Mouse (Mus musculus) heart, postnatal 0 days (tissue): Measurements from ENCODE around the gene Kif1b. TPM values are rescaled to one million over a fixed set of nuclear protein-coding genes. Genes with fewer than 3 reads are reported as not detected.

Experiments
- ATAC-seq: fragments of 200-750 bp; cut with Nextera tagmentation; 2 replicates; pipeline ENCODE4 v1.8.0; 2017; ENCODE audit warnings: low read depth, moderate number of reproducible peaks, moderate library complexity; ENCODE audit not compliant: insufficient read depth
- DNase-seq: peaks from one replicate; pipeline ENCODE4 v3.0.0-alpha.2; 2016; ENCODE audit warnings: low spot score
- H3K27ac ChIP-seq: fragments of 300-500 bp; sonication (generic); 2 replicates; pipeline ENCODE4 v1.5.1; 2014; ENCODE audit warnings: low read depth, mild to moderate bottlenecking
- H3K27me3 ChIP-seq: fragments of 300-500 bp; sonication (generic); 2 replicates; pipeline ENCODE4 v1.6.1; 2014; ENCODE audit warnings: low read length, mixed read lengths; ENCODE audit not compliant: control insufficient read depth, insufficient read depth
- H3K36me3 ChIP-seq: fragments of 300-500 bp; sonication (generic); replicated peaks from 2 replicates; pipeline ENCODE4 v1.6.1; 2014; ENCODE audit warnings: low read length, mixed read lengths; ENCODE audit not compliant: control insufficient read depth, insufficient read depth
- H3K4me1 ChIP-seq: fragments of 300-500 bp; sonication (generic); 2 replicates; pipeline ENCODE4 v1.6.1; 2014; ENCODE audit warnings: antibody characterized with exemption; ENCODE audit not compliant: control insufficient read depth, insufficient read depth
- H3K4me2 ChIP-seq: fragments of 300-500 bp; sonication (generic); 2 replicates; pipeline ENCODE4 v1.6.1; 2014; ENCODE audit warnings: low read depth, mild to moderate bottlenecking, low read length, moderate library complexity
- H3K4me3 ChIP-seq: fragments of 300-500 bp; sonication (generic); 2 replicates; pipeline ENCODE4 v1.5.1; 2014; ENCODE audit warnings: low read depth, low read length
- H3K9ac ChIP-seq: fragments of 300-500 bp; sonication (generic); replicated peaks from 2 replicates; pipeline ENCODE4 v1.6.1; 2014; ENCODE audit warnings: low read depth, low read length, mixed read lengths
- H3K9me3 ChIP-seq: fragments of 300-500 bp; sonication (generic); replicated peaks from 2 replicates; pipeline ENCODE4 v1.6.1; 2016; ENCODE audit warnings: low read length; ENCODE audit not compliant: control insufficient read depth
- CTCF ChIP-seq: IDR thresholded peaks from 2 replicates; pipeline ENCODE4 v1.5.1; 2016; ENCODE audit warnings: antibody characterized with exemption, control low read depth, low read depth
- EP300 ChIP-seq: IDR thresholded peaks from 2 replicates; pipeline ENCODE4 v1.6.1; 2016; ENCODE audit warnings: antibody characterized with exemption, low read depth
- WGBS: fragments of 180-500 bp; shearing (Covaris S2); extraction: QIAGEN DNeasy Blood & Tissue Kit; methylation state at CpG from one replicate; pipeline ENCODE4 v1.1.7; 2014; 5-methylcytosine and 5-hydroxymethylcytosine counted together
- polyA plus RNA-seq: library from polyadenylated mRNA; unstranded; fragments of >200 nt; fragmentation: Nextera tagmentation; extraction: Ambion mirVana; gene quantifications from 2 replicates; pipeline ENCODE4 v1.2.1, GENCODE M21; 2015
- total RNA-seq: library from RNA; depleted of rRNA; stranded (reverse); fragments of >200 nt; gene quantifications from 2 replicates; pipeline ENCODE4 v1.2.3, GENCODE M21; 2014; ENCODE audit warnings: low replicate concordance

Gene Kif1b
- total and polyA plus RNA-seq, 2 experiments from 2014 or later, result 45.0 to 63.3 TPM

- Histone ChIP-seq H3K4me1 (no peaks in the 10 kb centered on the region), H3K27me3 (no peaks in the 10 kb centered on the region), H3K9me3 (peaks cover 5% of the 10 kb centered on the region; the same call in 1 of the 2 replicates), H3K27ac (no peak overlapping the region), H3K4me2 (no peak overlapping the region), H3K9ac (no peak overlapping the region), H3K4me3 (no peak overlapping the region), H3K36me3 (peaks cover 46% of the 10 kb centered on the region)
- ATAC-seq (no peak), DNase-seq (no peak)
- WGBS, result 91% methylated on average over 3 of the region's 3 CpGs
- no peak for TF ChIP-seq CTCF
- no peak for TF ChIP-seq EP300
Measured at GRCm38 (mm10) chr4:149228256-149228655, 79.2 kb downstream of the Kif1b start.

GRCm38 (mm10) chr4:149226311-149226710 lies 81.2 kb downstream of the Kif1b start:
- no peak for ATAC-seq
- H3K36me3 ChIP-seq, result peaks cover 65% of the 10 kb centered on the region

GRCm38 (mm10) chr4:149223453-149223852 lies 84.0 kb downstream of the Kif1b start:
- no peak for TF ChIP-seq CTCF
- no peak for TF ChIP-seq EP300
- H3K36me3 ChIP-seq, result peaks cover 73% of the 10 kb centered on the region
- H3K27me3 ChIP-seq, result no peaks in the 10 kb centered on the region
- no peak overlapping the region for H3K9ac ChIP-seq
- no peak overlapping the region for H3K27ac ChIP-seq
- no peak overlapping the region for H3K4me2 ChIP-seq
- no peak for ATAC-seq
- DNase-seq, result no peak
- WGBS, result 92% methylated on average over 3 of the region's 3 CpGs
- H3K9me3 ChIP-seq, result peaks cover 5% of the 10 kb centered on the region; the same call in 1 of the 2 replicates
- H3K4me1 ChIP-seq, result no peaks in the 10 kb centered on the region
- H3K4me3 ChIP-seq, result no peak overlapping the region

More at GRCm38 (mm10) chr4:149226311-149226710, 81.2 kb downstream of the Kif1b start:
- no peak overlapping the region for H3K9ac ChIP-seq
- no peak overlapping the region for H3K27ac ChIP-seq
- no peak overlapping the region for H3K4me2 ChIP-seq
- H3K27me3 ChIP-seq, result no peaks in the 10 kb centered on the region
- no peaks in the 10 kb centered on the region for H3K4me1 ChIP-seq
- WGBS, result 68% methylated on average over 3 of the region's 3 CpGs
- no peak overlapping the region for H3K4me3 ChIP-seq
- TF ChIP-seq EP300 (no peak), CTCF (no peak)
- DNase-seq, result peak; percentile 1
- H3K9me3 ChIP-seq, result peaks cover 5% of the 10 kb centered on the region; the same call in 1 of the 2 replicates

GRCm38 (mm10) chr4:149220481-149220880 lies 87.0 kb downstream of the Kif1b start:
- Histone ChIP-seq H3K36me3 (peaks cover 83% of the 10 kb centered on the region), H3K27ac (no peak overlapping the region), H3K4me2 (no peak overlapping the region), H3K4me1 (no peaks in the 10 kb centered on the region), H3K9me3 (peaks cover 5% of the 10 kb centered on the region; the same call in 1 of the 2 replicates), H3K4me3 (no peak overlapping the region), H3K9ac (no peak overlapping the region), H3K27me3 (no peaks in the 10 kb centered on the region)
- 87% methylated on average over 17 of the region's 17 CpGs for WGBS
- no peak for ATAC-seq
- DNase-seq, result no peak
- TF ChIP-seq CTCF (no peak), EP300 (no peak)

GRCm38 (mm10) chr4:149220042-149220473 lies 87.4 kb downstream of the Kif1b start:
- 44% methylated on average over 5 of the region's 5 CpGs for WGBS
- Histone ChIP-seq H3K4me2 (no peak overlapping the region), H3K36me3 (peaks cover 80% of the 10 kb centered on the region), H3K27ac (no peak overlapping the region), H3K4me3 (no peak overlapping the region), H3K27me3 (no peaks in the 10 kb centered on the region), H3K9me3 (peaks cover 5% of the 10 kb centered on the region; the same call in 1 of the 2 replicates), H3K4me1 (no peaks in the 10 kb centered on the region), H3K9ac (no peak overlapping the region)
- DNase-seq (no peak), ATAC-seq (no peak)
- no peak for TF ChIP-seq CTCF

GRCm38 (mm10) chr4:149219401-149220041 lies 88.0 kb downstream of the Kif1b start:
- Histone ChIP-seq H3K9me3 (peaks cover 5% of the 10 kb centered on the region; the same call in 1 of the 2 replicates), H3K27ac (no peak overlapping the region)
- no peak for TF ChIP-seq CTCF
- TF ChIP-seq EP300, result no peak

More at GRCm38 (mm10) chr4:149219401-149220041, 88.0 kb downstream of the Kif1b start:
- Histone ChIP-seq H3K4me1 (no peaks in the 10 kb centered on the region), H3K9ac (no peak overlapping the region), H3K4me2 (no peak overlapping the region), H3K4me3 (no peak overlapping the region), H3K36me3 (peaks cover 80% of the 10 kb centered on the region), H3K27me3 (no peaks in the 10 kb centered on the region)
- 66% methylated on average over 12 of the region's 12 CpGs for WGBS
- DNase-seq (no peak), ATAC-seq (no peak)
